Mouse (Mus musculus) fibroblast of lung, adult 2 months (primary cell): Measurements from ENCODE around the gene Wbp1.
A peak's percentile ranks its signal among the peaks of the same experiment; 100 is the strongest.

Experiments
- DNase-seq: peaks from one replicate; pipeline ENCODE4 v3.0.0-alpha.2; 2011; ENCODE audit warnings: low read depth

Gene Wbp1

GRCm38 (mm10) chr6:83116373-83117164 lies 4.8 kb downstream of the Wbp1 start:
- no peak for DNase-seq

- DNase-seq: no peak
These were observed 5.5 kb downstream of the Wbp1 start for GRCm38 (mm10) chr6:83115682-83116372.

GRCm38 (mm10) chr6:83115011-83115671 lies 6.2 kb downstream of the Wbp1 start, which contains the start of gene Mogs:
Mogs (plus strand) TSS chr6:83115496.
- peak; percentile 56 for DNase-seq

- no peak for DNase-seq
These were observed 9.7 kb downstream of the Wbp1 start for GRCm38 (mm10) chr6:83111510-83112136.

- no peak for DNase-seq
These were observed 12.3 kb downstream of the Wbp1 start, which contains the start of gene Mrpl53 for GRCm38 (mm10) chr6:83108762-83109668. Mrpl53 (plus strand) TSS chr6:83109040.

GRCm38 (mm10) chr6:83107566-83108400 lies 13.6 kb downstream of the Wbp1 start:
- DNase-seq: no peak

GRCm38 (mm10) chr6:83104158-83104557 lies 17.2 kb downstream of the Wbp1 start:
- DNase-seq: no peak

- DNase-seq: no peak
These were observed 18.2 kb downstream of the Wbp1 start for GRCm38 (mm10) chr6:83103130-83103650.

GRCm38 (mm10) chr6:83101688-83102556 lies 19.4 kb downstream of the Wbp1 start:
- DNase-seq: no peak

- peak; percentile 76 for DNase-seq
These were observed 20.1 kb downstream of the Wbp1 start, which contains the start of the genes Ccdc142 and Gm42688 for GRCm38 (mm10) chr6:83101316-83101687. Ccdc142 (plus strand) TSS chr6:83101601. Gm42688 (plus strand) TSS chr6:83101617.

- DNase-seq: no peak
These were observed 22.9 kb downstream of the Wbp1 start for GRCm38 (mm10) chr6:83098411-83098810.

GRCm38 (mm10) chr6:83095968-83096367 lies 25.4 kb downstream of the Wbp1 start:
- DNase-seq: no peak

- DNase-seq: no peak
These were observed 28.8 kb downstream of the Wbp1 start for GRCm38 (mm10) chr6:83092416-83093127.

GRCm38 (mm10) chr6:83087926-83088260 lies 33.5 kb downstream of the Wbp1 start:
- no peak for DNase-seq

- no peak for DNase-seq
These were observed 34.0 kb downstream of the Wbp1 start for GRCm38 (mm10) chr6:83087205-83087925.

GRCm38 (mm10) chr6:83086121-83087035 lies 35.0 kb downstream of the Wbp1 start, which contains the start of gene Lbx2:
Lbx2 (plus strand) TSS chr6:83086367.
- DNase-seq: no peak

GRCm38 (mm10) chr6:83084477-83084876 lies 36.9 kb downstream of the Wbp1 start:
- DNase-seq: no peak
